Mouse (Mus musculus): Measurements from ENCODE around the gene Slco3a1. TPM values are rescaled to one million over a fixed set of nuclear protein-coding genes. Genes with fewer than 3 reads are reported as not detected.

The Slco3a1 gene
- total RNA-seq, 2 experiments from 2014 or later: 3.0 to 4.6 TPM

- ATAC-seq (replicated peaks; ENCODE audit: low FRiP score, poor library complexity, severe bottlenecking): no peak
These were observed 226.9 kb downstream of the Slco3a1 start for GRCm38 (mm10) chr7:74327716-74328115.

GRCm38 (mm10) chr7:74325052-74325451 is 229.5 kb downstream of the Slco3a1 start:
- ATAC-seq (replicated peaks; ENCODE audit: low FRiP score, poor library complexity, severe bottlenecking): no peak

- ATAC-seq (replicated peaks; ENCODE audit: low FRiP score, poor library complexity, severe bottlenecking): no peak
These were observed 230.9 kb downstream of the Slco3a1 start for GRCm38 (mm10) chr7:74323683-74324082.

- ATAC-seq (replicated peaks; ENCODE audit: low FRiP score, poor library complexity, severe bottlenecking): no peak
These were observed 231.4 kb downstream of the Slco3a1 start for GRCm38 (mm10) chr7:74323194-74323593.

- no peak for ATAC-seq (replicated peaks; ENCODE audit: low FRiP score, poor library complexity, severe bottlenecking)
These were observed 233.9 kb downstream of the Slco3a1 start for GRCm38 (mm10) chr7:74320635-74321034.

GRCm38 (mm10) chr7:74315836-74316435 is 238.6 kb downstream of the Slco3a1 start:
- ATAC-seq (replicated peaks; ENCODE audit: low FRiP score, poor library complexity, severe bottlenecking): no peak

GRCm38 (mm10) chr7:74314276-74314675 is 240.3 kb downstream of the Slco3a1 start:
- no peak for ATAC-seq (replicated peaks; ENCODE audit: low FRiP score, poor library complexity, severe bottlenecking)

GRCm38 (mm10) chr7:74313279-74314105 is 241.1 kb downstream of the Slco3a1 start:
- no peak for ATAC-seq (replicated peaks; ENCODE audit: low FRiP score, poor library complexity, severe bottlenecking)

- ATAC-seq (replicated peaks; ENCODE audit: low FRiP score, poor library complexity, severe bottlenecking): no peak
These were observed 243.0 kb downstream of the Slco3a1 start for GRCm38 (mm10) chr7:74311536-74311935.

- no peak for ATAC-seq (replicated peaks; ENCODE audit: low FRiP score, poor library complexity, severe bottlenecking)
These were observed 250.8 kb downstream of the Slco3a1 start for GRCm38 (mm10) chr7:74303611-74304300.

GRCm38 (mm10) chr7:74303081-74303480 is 251.5 kb downstream of the Slco3a1 start:
- ATAC-seq (replicated peaks; ENCODE audit: low FRiP score, poor library complexity, severe bottlenecking): no peak

- ATAC-seq (replicated peaks; ENCODE audit: low FRiP score, poor library complexity, severe bottlenecking): no peak
These were observed 268.0 kb downstream of the Slco3a1 start for GRCm38 (mm10) chr7:74286531-74286930.

- no peak for ATAC-seq (replicated peaks; ENCODE audit: low FRiP score, poor library complexity, severe bottlenecking)
These were observed 274.2 kb downstream of the Slco3a1 start for GRCm38 (mm10) chr7:74280371-74280770.

- ATAC-seq (replicated peaks; ENCODE audit: low FRiP score, poor library complexity, severe bottlenecking): no peak
These were observed 275.2 kb downstream of the Slco3a1 start for GRCm38 (mm10) chr7:74279356-74279755.

- no peak for ATAC-seq (replicated peaks; ENCODE audit: low FRiP score, poor library complexity, severe bottlenecking)
These were observed 284.5 kb downstream of the Slco3a1 start for GRCm38 (mm10) chr7:74270089-74270394.

- ATAC-seq (replicated peaks; ENCODE audit: low FRiP score, poor library complexity, severe bottlenecking): no peak
These were observed 285.1 kb downstream of the Slco3a1 start for GRCm38 (mm10) chr7:74269283-74270088.

GRCm38 (mm10) chr7:74266511-74267168 is 287.9 kb downstream of the Slco3a1 start:
- ATAC-seq (replicated peaks; ENCODE audit: low FRiP score, poor library complexity, severe bottlenecking): no peak

GRCm38 (mm10) chr7:74256291-74256690 is 298.3 kb downstream of the Slco3a1 start:
- no peak for ATAC-seq (replicated peaks; ENCODE audit: low FRiP score, poor library complexity, severe bottlenecking)

- ATAC-seq (replicated peaks; ENCODE audit: low FRiP score, poor library complexity, severe bottlenecking): no peak
These were observed 302.5 kb downstream of the Slco3a1 start for GRCm38 (mm10) chr7:74252066-74252465.

- no peak for ATAC-seq (replicated peaks; ENCODE audit: low FRiP score, poor library complexity, severe bottlenecking)
These were observed 313.3 kb downstream of the Slco3a1 start for GRCm38 (mm10) chr7:74241236-74241635.
